Mouse (Mus musculus) erythroblast, embryonic 14.5 days (primary cell): Measurements from ENCODE around the gene Ccp110.

Experiments
- GATA1 ChIP-seq: IDR thresholded peaks from 2 replicates; pipeline ENCODE4 v1.6.1; 2012; ENCODE audit warnings: low read length, inconsistent platforms, mixed read lengths
- TAL1 ChIP-seq: IDR thresholded peaks from 3 replicates; pipeline ENCODE4 v1.6.1; 2012; ENCODE audit warnings: low read length, inconsistent platforms, mixed read lengths

DNA sequence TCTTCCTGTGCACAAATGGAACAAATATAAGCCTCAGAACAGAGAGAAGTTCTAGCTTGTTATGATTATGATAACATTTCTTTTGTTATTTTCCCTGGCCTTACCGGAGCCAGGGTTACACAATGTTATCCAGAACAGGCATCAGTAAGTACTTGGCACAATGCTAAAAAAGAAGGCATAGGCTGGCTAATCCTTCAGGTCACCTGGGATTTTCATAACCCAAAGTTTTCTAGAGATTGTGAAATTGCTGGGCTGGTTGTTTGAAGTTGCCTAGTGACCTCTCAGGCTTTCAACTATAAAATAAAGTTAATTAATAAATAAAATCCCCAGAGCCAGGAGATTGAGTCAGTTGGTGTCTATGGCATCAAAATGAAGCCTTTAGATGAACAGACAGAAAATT is 2.5 kb downstream of the Ccp110 start:
- TF ChIP-seq GATA1, result no peak
- no peak for TF ChIP-seq TAL1
